In genomic region chr19:57745579-57745978, GRCm38 (mm10) we compare ENCODE assay signal across 8 mouse cellular contexts.
DNase-seq lines count a peak whose midpoint lies in the region; ATAC-seq and TF ChIP-seq lines count a peak whose summit lies in the region.

No protein-coding gene starts in this region.

- DNase-seq in heart, postnatal 10 days, result peak; percentile 48 to 55
- no peak for DNase-seq in heart, adult 9 months (ENCODE audit: low spot score in 2 of 2)
- DNase-seq in CH12.LX (ENCODE audit: extremely low read depth), result peak; percentile 37
- peak; percentile 3 for DNase-seq in lung, postnatal 36 days
- DNase-seq in thymus, adult 18-20 months, result no peak

- intact Hi-C loops in heart, postnatal 10 days (cut with DNase I), result loop anchor here (5.0 kb wide), 1 partner anchor 722 kb away; no protein-coding TSS in a partner anchor

- no peaks in the 10 kb centered on the region for H3K79me2 ChIP-seq in CH12.LX (replicated peaks; ENCODE audit: control insufficient read depth, extremely low read depth, insufficient read depth, poor library complexity, severe bottlenecking)

- peak in 1 of 2 experiments; percentile 74; a peak in 2 of 4 replicates for TF ChIP-seq CTCF in CH12.LX (conservative IDR thresholded peaks at IDR 0.05 in 1 of 2, IDR thresholded peaks at IDR 0.05 in 1 of 2; ENCODE audit: low read depth in 2 of 2, low read length in 2 of 2)
- TF ChIP-seq CTCF in bone marrow macrophage, adult 2 months (IDR thresholded peaks at IDR 0.05; ENCODE audit: low read depth, low read length), result peak; percentile 23; the same call in 1 of the 2 replicates

- H3K4me1 ChIP-seq in CH12.LX (ENCODE audit: control insufficient read depth in 1 of 2, insufficient read depth in 2 of 2), result no peaks in the 10 kb centered on the region
- no peaks in the 10 kb centered on the region for H3K4me1 ChIP-seq in bone marrow macrophage, adult 2 months (ENCODE audit: control insufficient read depth, insufficient read depth, low read length)
- H3K4me1 ChIP-seq in intestine, embryonic 15.5 days (replicated peaks), result no peaks in the 10 kb centered on the region

- in situ Hi-C loops in CH12.LX (cut with MboI; ENCODE audit: low pct_ligation_motif_present, low pct_unique_long_range_greater_than_20kb, low sequenced_read_pairs), result no loop called here

- H3K4me3 ChIP-seq in CH12.LX (replicated peaks in 1 of 3; ENCODE audit: low read depth in 2 of 3, low read length in 2 of 3, poor library complexity in 1 of 3), result no peak overlapping the region
- no peak overlapping the region for H3K4me3 ChIP-seq in bone marrow macrophage, adult 2 months (ENCODE audit: insufficient read depth, low read length)
- no peak overlapping the region for H3K4me3 ChIP-seq in intestine, embryonic 15.5 days (replicated peaks)

- H3K4me2 ChIP-seq in CH12.LX (ENCODE audit: insufficient read depth, low read depth, poor library complexity, severe bottlenecking), result peak overlapping the region; percentile 67
- no peak overlapping the region for H3K4me2 ChIP-seq in intestine, embryonic 15.5 days (replicated peaks)

- dilution Hi-C loops in CH12.LX (cut with MboI; ENCODE audit: extremely low pct_ligation_motif_present, extremely low pct_unique_long_range_greater_than_20kb, low sequenced_read_pairs), result no loop called here

- H3K27me3 ChIP-seq in CH12.LX (replicated peaks), result no peaks in the 10 kb centered on the region
- no peaks in the 10 kb centered on the region for H3K27me3 ChIP-seq in intestine, embryonic 15.5 days (replicated peaks)

- H3K9me3 ChIP-seq in CH12.LX (replicated peaks; ENCODE audit: low read length), result no peaks in the 10 kb centered on the region
- H3K9me3 ChIP-seq in intestine, embryonic 15.5 days, result no peaks in the 10 kb centered on the region

- TF ChIP-seq POLR2A in CH12.LX (IDR thresholded peaks at IDR 0.05; ENCODE audit: low read depth, low read length), result no peak
- TF ChIP-seq POLR2A in bone marrow macrophage, adult 2 months (IDR thresholded peaks at IDR 0.05; ENCODE audit: borderline replicate concordance, low read depth, low read length), result no peak

- WGBS in intestine, embryonic 15.5 days, result 42% methylated on average over 9 of the region's 9 CpGs

- ATAC-seq in intestine, embryonic 15.5 days, result 0 out of 2 replicates have a peak, but pooled peaks have one; percentile 15
- ATAC-seq in CD4-positive, CD25-positive, alpha-beta regulatory T cell, adult 4 months, result no peak

- no peak overlapping the region for H3K9ac ChIP-seq in CH12.LX (ENCODE audit: insufficient read depth, low read depth)
- H3K9ac ChIP-seq in intestine, embryonic 15.5 days, result no peak overlapping the region

- peak; percentile 81 for TF ChIP-seq RAD21 in CH12.LX (IDR thresholded peaks at IDR 0.05; ENCODE audit: low read depth, low read length)

- TF ChIP-seq EP300 in CH12.LX (IDR thresholded peaks at IDR 0.05; ENCODE audit: low read length), result no peak

- H3K27ac ChIP-seq in CH12.LX (ENCODE audit: insufficient read depth, low read depth), result no peak overlapping the region
- H3K27ac ChIP-seq in bone marrow macrophage, adult 2 months (ENCODE audit: insufficient read depth, low read depth, low read length), result no peak overlapping the region
- no peak overlapping the region for H3K27ac ChIP-seq in intestine, embryonic 15.5 days

- H3K36me3 ChIP-seq in CH12.LX (replicated peaks in 1 of 2; ENCODE audit: control insufficient read depth in 1 of 2, insufficient read depth in 1 of 2, low read length in 1 of 2), result peaks cover 0 to 3% of the 10 kb centered on the region in 2 experiments
- H3K36me3 ChIP-seq in intestine, embryonic 15.5 days, result no peaks in the 10 kb centered on the region

TF ChIP-seq in CH12.LX, 34 proteins besides CTCF, POLR2A, EP300 and RAD21:
- TF ChIP-seq KAT2A (IDR thresholded peaks at IDR 0.05; ENCODE audit: insufficient replicate concordance, low read length) (no peak), E2F4 (IDR thresholded peaks at IDR 0.05; ENCODE audit: insufficient replicate concordance, low read depth, low read length) (no peak), CHD2 (IDR thresholded peaks at IDR 0.05; ENCODE audit: low read length) (no peak), SMC3 (IDR thresholded peaks at IDR 0.05; ENCODE audit: low read depth, low read length) (peak; percentile 60)

Comparison
In these comparisons a context has a peak if more than half of its experiments do, and no peak if none do; other contexts are left out.
1. DNase-seq: peak in heart, postnatal 10 days (2 of 2), CH12.LX (single experiment) and lung, postnatal 36 days (single experiment); none in heart, adult 9 months (0 of 2) and thymus, adult 18-20 months (0 of 2).